Mouse (Mus musculus): ENCODE results near the gene Zswim8.

- TF ChIP-seq POLR2A (IDR thresholded peaks at IDR 0.05; ENCODE audit: control insufficient read depth, low read depth, low read length) (peak; percentile 70), CTCF (IDR thresholded peaks at IDR 0.05; ENCODE audit: control insufficient read depth, insufficient read depth, insufficient replicate concordance, low read depth, low read length) (0 out of 2 replicates have a peak, but pooled peaks have one; percentile 2)
These were observed 33.1 kb upstream of the Zswim8 start, which contains the start of gene Sec24c for GRCm38 (mm10) chr14:20674064-20674833.
